Mouse (Mus musculus): ENCODE results near the gene Arrdc1. TPM values are rescaled to one million over a fixed set of nuclear protein-coding genes. Genes with fewer than 3 reads are reported as not detected.

Arrdc1 gene
- 36.0 TPM for polyA plus RNA-seq (2014; fragmentation: Illumina TruSeq; extraction: RNeasy Lipid Tissue Mini Kit (QIAGEN cat#74804); ENCODE audit: low read depth, low replicate concordance)

GRCm38 (mm10) chr2:24935057-24935796 lies at the start of gene Arrdc1:
TSS of gene Arrdc1 (minus strand) at chr2:24935252.

GRCm38 (mm10) chr2:24975704-24976297 lies 40.7 kb upstream of the Arrdc1 start, which contains the start of gene Pnpla7:
TSS of gene Pnpla7 (plus strand) at chr2:24976033.

GRCm38 (mm10) chr2:24974906-24975703 lies 40.1 kb upstream of the Arrdc1 start, which contains the start of gene Mrpl41:
TSS of gene Mrpl41 (minus strand) at chr2:24975098.

GRCm38 (mm10) chr2:24962304-24963000 lies 27.4 kb upstream of the Arrdc1 start, which contains the start of gene Dph7:
TSS of gene Dph7 (plus strand) at chr2:24962400.

GRCm38 (mm10) chr2:24949421-24950188 lies 14.6 kb upstream of the Arrdc1 start, which contains the start of gene Zmynd19:
TSS of gene Zmynd19 (plus strand) at chr2:24949792.

GRCm38 (mm10) chr2:24918930-24919838 lies 15.9 kb downstream of the Arrdc1 start, which contains the start of gene Ehmt1:
TSS of gene Ehmt1 (minus strand) at chr2:24919614.

Other genes with a start within 250 kb of the Arrdc1 start
- 2.7 TPM for gene Cacna1b, start 172.1 kb downstream of the Arrdc1 start, polyA plus RNA-seq (2014; fragmentation: Illumina TruSeq; extraction: RNeasy Lipid Tissue Mini Kit (QIAGEN cat#74804); ENCODE audit: low read depth, low replicate concordance)
- 22.2 TPM for gene Ehmt1, start 15.6 kb downstream of the Arrdc1 start, polyA plus RNA-seq (2014; fragmentation: Illumina TruSeq; extraction: RNeasy Lipid Tissue Mini Kit (QIAGEN cat#74804); ENCODE audit: low read depth, low replicate concordance)
- 6.0 TPM for gene Zmynd19, start 14.5 kb upstream of the Arrdc1 start, polyA plus RNA-seq (2014; fragmentation: Illumina TruSeq; extraction: RNeasy Lipid Tissue Mini Kit (QIAGEN cat#74804); ENCODE audit: low read depth, low replicate concordance)
- gene Dph7, start 27.1 kb upstream of the Arrdc1 start, polyA plus RNA-seq (2014; fragmentation: Illumina TruSeq; extraction: RNeasy Lipid Tissue Mini Kit (QIAGEN cat#74804); ENCODE audit: low read depth, low replicate concordance), result 2.6 TPM
- 27.3 TPM for gene Mrpl41, start 39.8 kb upstream of the Arrdc1 start, polyA plus RNA-seq (2014; fragmentation: Illumina TruSeq; extraction: RNeasy Lipid Tissue Mini Kit (QIAGEN cat#74804); ENCODE audit: low read depth, low replicate concordance)
- 4.5 TPM for gene Pnpla7, start 40.8 kb upstream of the Arrdc1 start, polyA plus RNA-seq (2014; fragmentation: Illumina TruSeq; extraction: RNeasy Lipid Tissue Mini Kit (QIAGEN cat#74804); ENCODE audit: low read depth, low replicate concordance)
- gene Nsmf, start 119.1 kb upstream of the Arrdc1 start, polyA plus RNA-seq (2014; fragmentation: Illumina TruSeq; extraction: RNeasy Lipid Tissue Mini Kit (QIAGEN cat#74804); ENCODE audit: low read depth, low replicate concordance), result 6.8 TPM
- gene Entpd8, start 145.1 kb upstream of the Arrdc1 start, polyA plus RNA-seq (2014; fragmentation: Illumina TruSeq; extraction: RNeasy Lipid Tissue Mini Kit (QIAGEN cat#74804); ENCODE audit: low read depth, low replicate concordance), result 39.5 TPM
- gene Noxa1, start 159.9 kb upstream of the Arrdc1 start, polyA plus RNA-seq (2014; fragmentation: Illumina TruSeq; extraction: RNeasy Lipid Tissue Mini Kit (QIAGEN cat#74804); ENCODE audit: low read depth, low replicate concordance), result 1.2 TPM
- gene Nrarp, start 245.5 kb upstream of the Arrdc1 start, polyA plus RNA-seq (2014; fragmentation: Illumina TruSeq; extraction: RNeasy Lipid Tissue Mini Kit (QIAGEN cat#74804); ENCODE audit: low read depth, low replicate concordance), result 14.4 TPM

All from sigmoid colon, adult 10 weeks (tissue).